Mouse (Mus musculus): ENCODE data around the gene Scn3a. TPM values are rescaled to one million over a fixed set of nuclear protein-coding genes. Genes with fewer than 3 reads are reported as not detected.
A peak's percentile ranks its signal among the peaks of the same experiment; 100 is the strongest.

Gene Scn3a
- polyA plus RNA-seq, 1 experiment from 2014 or later = 0.73 TPM

DNA sequence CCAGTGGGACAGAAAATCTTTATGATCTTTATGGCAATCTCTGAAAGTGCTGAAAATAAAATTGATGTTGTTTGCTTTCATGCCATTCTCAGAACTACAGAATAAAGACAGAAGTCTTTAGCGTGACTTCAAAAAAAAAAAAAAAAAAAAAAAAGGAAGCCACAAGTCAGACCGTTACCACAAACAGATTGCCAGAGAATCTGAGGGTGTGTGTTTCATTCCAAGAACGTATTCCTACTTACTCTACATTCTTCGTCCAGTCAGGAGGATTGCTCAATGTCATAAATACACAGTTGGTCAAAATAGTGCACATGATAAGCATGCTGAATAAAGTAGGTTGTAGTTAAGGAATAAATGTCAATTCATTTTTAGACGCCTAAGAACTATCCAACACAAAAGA, 38.3 kb downstream of the Scn3a start:
- no peaks in the 10 kb centered on the region for H3K4me1 ChIP-seq (ENCODE audit: insufficient read depth, low read depth, low read length)
- H3K27me3 ChIP-seq (replicated peaks; ENCODE audit: insufficient read depth, low read length) = no peaks in the 10 kb centered on the region
- H3K9ac ChIP-seq (replicated peaks; ENCODE audit: low read depth) = no peak overlapping the region
- no peak overlapping the region for H3K4me3 ChIP-seq (ENCODE audit: low read depth, low read length)
- ATAC-seq (no peak), DNase-seq (ENCODE audit: low spot score) (peak; percentile 50)
- WGBS = 34% methylated on average over 5 of the region's 5 CpGs
- no peak overlapping the region for H3K27ac ChIP-seq (ENCODE audit: low read length)
- H3K9me3 ChIP-seq (ENCODE audit: low read length) = no peaks in the 10 kb centered on the region
- no peaks in the 10 kb centered on the region for H3K36me3 ChIP-seq (ENCODE audit: insufficient read depth, low read length)
- no peak overlapping the region for H3K4me2 ChIP-seq (replicated peaks; ENCODE audit: low read depth, low read length)
- no peak for TF ChIP-seq CTCF (IDR thresholded peaks at IDR 0.05)

DNA sequence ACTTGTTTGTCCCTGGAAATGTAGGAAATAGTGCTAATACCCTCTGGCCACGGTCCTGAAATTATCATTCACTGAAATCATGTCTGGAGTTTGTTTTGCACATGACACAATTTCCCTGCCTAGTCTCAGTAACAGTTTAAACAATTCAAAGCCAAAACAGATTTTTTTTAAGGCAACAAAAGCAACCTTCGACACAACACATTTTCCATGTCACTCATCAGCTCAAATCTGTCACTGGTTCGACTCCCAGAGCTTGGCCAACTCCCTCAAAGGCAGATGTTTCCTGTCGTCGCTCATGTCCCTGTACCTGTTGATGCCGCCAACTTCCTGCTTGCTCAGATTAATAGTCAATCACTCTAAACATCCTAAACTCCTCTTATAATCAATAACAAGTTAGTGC, 50.7 kb downstream of the Scn3a start:
- no peak for TF ChIP-seq CTCF (IDR thresholded peaks at IDR 0.05)
- 0 out of 2 replicates have a peak, but pooled peaks have one; percentile 24 for TF ChIP-seq EP300 (IDR thresholded peaks at IDR 0.05)
- WGBS = 25% methylated on average over 6 of the region's 6 CpGs
- H3K27me3 ChIP-seq (replicated peaks; ENCODE audit: insufficient read depth, low read length) = no peaks in the 10 kb centered on the region
- no peak overlapping the region for H3K27ac ChIP-seq (ENCODE audit: low read length)
- no peak overlapping the region for H3K9ac ChIP-seq (replicated peaks; ENCODE audit: low read depth)
- no peaks in the 10 kb centered on the region for H3K4me1 ChIP-seq (ENCODE audit: insufficient read depth, low read depth, low read length)
- DNase-seq (ENCODE audit: low spot score) (peak; percentile 53), ATAC-seq (0 out of 2 replicates have a peak, but pooled peaks have one; percentile 14)
- H3K4me2 ChIP-seq (replicated peaks; ENCODE audit: low read depth, low read length) = no peak overlapping the region
- H3K36me3 ChIP-seq (ENCODE audit: insufficient read depth, low read length) = no peaks in the 10 kb centered on the region
- H3K9me3 ChIP-seq (ENCODE audit: low read length) = no peaks in the 10 kb centered on the region
- H3K4me3 ChIP-seq (ENCODE audit: low read depth, low read length) = no peak overlapping the region

DNA sequence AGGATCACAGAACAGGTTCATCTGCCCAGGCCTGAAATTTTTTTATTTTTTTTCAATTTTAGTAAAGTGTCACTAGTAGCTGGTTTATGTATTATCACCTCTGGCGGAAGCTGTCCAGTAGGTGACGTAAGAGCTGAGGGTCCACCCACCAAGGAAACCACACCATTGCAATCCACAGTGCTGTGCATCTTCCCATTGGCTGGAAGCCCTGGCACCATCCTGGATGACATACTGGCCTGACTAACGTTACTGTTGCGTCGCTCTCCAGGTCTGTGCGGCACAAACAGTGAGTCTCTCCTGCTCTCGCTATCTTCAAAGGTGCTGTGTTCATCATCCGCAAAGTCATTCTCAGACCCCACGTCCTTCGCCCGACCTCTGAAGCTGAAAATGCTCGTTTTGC, 59.2 kb downstream of the Scn3a start:
- Histone ChIP-seq H3K9me3 (ENCODE audit: low read length) (no peaks in the 10 kb centered on the region), H3K4me2 (replicated peaks; ENCODE audit: low read depth, low read length) (no peak overlapping the region), H3K36me3 (ENCODE audit: insufficient read depth, low read length) (no peaks in the 10 kb centered on the region), H3K27me3 (replicated peaks; ENCODE audit: insufficient read depth, low read length) (no peaks in the 10 kb centered on the region), H3K4me3 (ENCODE audit: low read depth, low read length) (no peak overlapping the region), H3K4me1 (ENCODE audit: insufficient read depth, low read depth, low read length) (no peaks in the 10 kb centered on the region), H3K9ac (replicated peaks; ENCODE audit: low read depth) (no peak overlapping the region), H3K27ac (ENCODE audit: low read length) (no peak overlapping the region)
- DNase-seq (ENCODE audit: low spot score) (no peak), ATAC-seq (no peak)
- 73% methylated on average over 12 of the region's 12 CpGs for WGBS
- TF ChIP-seq EP300 (IDR thresholded peaks at IDR 0.05) (no peak), CTCF (IDR thresholded peaks at IDR 0.05) (no peak)

DNA sequence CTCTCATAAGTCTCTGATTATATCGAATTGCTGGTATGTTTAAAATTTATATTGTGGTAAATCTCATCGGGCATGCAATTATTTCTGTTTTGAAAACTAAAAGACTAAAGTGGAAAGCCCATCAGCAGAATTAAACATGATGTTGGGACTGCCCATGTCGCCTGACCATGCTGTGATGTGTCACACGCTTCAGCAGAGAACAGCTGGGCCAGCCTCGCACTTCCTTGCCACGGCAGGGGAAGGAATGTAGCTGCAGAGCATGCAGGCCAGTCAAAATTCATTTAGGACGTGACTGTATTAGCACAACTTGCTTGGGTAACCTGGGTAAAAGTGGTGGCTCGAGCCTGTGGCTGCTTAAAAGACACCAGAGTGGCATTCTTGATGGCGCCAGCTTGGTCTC, 77.0 kb downstream of the Scn3a start:
- no peak for DNase-seq (ENCODE audit: low spot score)
- no peak overlapping the region for H3K9ac ChIP-seq (replicated peaks; ENCODE audit: low read depth)

DNA sequence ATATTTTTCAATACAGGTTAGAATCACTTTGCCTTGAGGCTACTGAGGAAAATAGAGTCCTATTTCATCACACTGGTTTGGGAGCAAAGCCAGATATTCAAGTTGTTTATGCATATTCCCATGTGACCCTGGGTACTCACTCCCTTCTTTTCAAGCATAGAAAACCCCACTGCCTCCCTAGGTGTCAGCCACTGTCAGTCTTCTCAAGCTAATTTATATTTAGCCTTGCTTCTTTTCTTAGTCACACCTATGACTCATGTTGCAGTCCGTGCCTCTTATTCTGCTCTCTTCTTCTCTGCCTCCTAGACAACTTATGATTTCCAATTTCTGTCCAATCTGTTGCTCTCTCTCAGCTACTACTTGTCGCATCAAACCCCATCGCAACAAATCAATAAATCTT, 84.0 kb downstream of the Scn3a start:
- Histone ChIP-seq H3K4me1 (ENCODE audit: insufficient read depth, low read depth, low read length) (no peaks in the 10 kb centered on the region), H3K4me3 (ENCODE audit: low read depth, low read length) (no peak overlapping the region), H3K4me2 (replicated peaks; ENCODE audit: low read depth, low read length) (no peak overlapping the region), H3K36me3 (ENCODE audit: insufficient read depth, low read length) (no peaks in the 10 kb centered on the region), H3K27me3 (replicated peaks; ENCODE audit: insufficient read depth, low read length) (no peaks in the 10 kb centered on the region), H3K9ac (replicated peaks; ENCODE audit: low read depth) (no peak overlapping the region), H3K27ac (ENCODE audit: low read length) (no peak overlapping the region), H3K9me3 (ENCODE audit: low read length) (no peaks in the 10 kb centered on the region)
- peak; percentile 16 for DNase-seq (ENCODE audit: low spot score)
- WGBS = 52% methylated on average over 3 of the region's 3 CpGs
- TF ChIP-seq CTCF (IDR thresholded peaks at IDR 0.05) = no peak
- TF ChIP-seq EP300 (IDR thresholded peaks at IDR 0.05) = no peak
- ATAC-seq = peak; percentile 44; the same call in 1 of the 2 replicates

More for the DNA sequence above, 77.0 kb downstream of the Scn3a start:
- ATAC-seq = no peak
- WGBS = 67% methylated on average over 9 of the region's 9 CpGs
- no peak overlapping the region for H3K4me2 ChIP-seq (replicated peaks; ENCODE audit: low read depth, low read length)
- no peaks in the 10 kb centered on the region for H3K9me3 ChIP-seq (ENCODE audit: low read length)
- TF ChIP-seq CTCF (IDR thresholded peaks at IDR 0.05) (no peak), EP300 (IDR thresholded peaks at IDR 0.05) (no peak)
- H3K4me3 ChIP-seq (ENCODE audit: low read depth, low read length) = no peak overlapping the region
- no peaks in the 10 kb centered on the region for H3K4me1 ChIP-seq (ENCODE audit: insufficient read depth, low read depth, low read length)
- H3K27ac ChIP-seq (ENCODE audit: low read length) = no peak overlapping the region
- H3K27me3 ChIP-seq (replicated peaks; ENCODE audit: insufficient read depth, low read length) = no peaks in the 10 kb centered on the region
- H3K36me3 ChIP-seq (ENCODE audit: insufficient read depth, low read length) = no peaks in the 10 kb centered on the region

DNA sequence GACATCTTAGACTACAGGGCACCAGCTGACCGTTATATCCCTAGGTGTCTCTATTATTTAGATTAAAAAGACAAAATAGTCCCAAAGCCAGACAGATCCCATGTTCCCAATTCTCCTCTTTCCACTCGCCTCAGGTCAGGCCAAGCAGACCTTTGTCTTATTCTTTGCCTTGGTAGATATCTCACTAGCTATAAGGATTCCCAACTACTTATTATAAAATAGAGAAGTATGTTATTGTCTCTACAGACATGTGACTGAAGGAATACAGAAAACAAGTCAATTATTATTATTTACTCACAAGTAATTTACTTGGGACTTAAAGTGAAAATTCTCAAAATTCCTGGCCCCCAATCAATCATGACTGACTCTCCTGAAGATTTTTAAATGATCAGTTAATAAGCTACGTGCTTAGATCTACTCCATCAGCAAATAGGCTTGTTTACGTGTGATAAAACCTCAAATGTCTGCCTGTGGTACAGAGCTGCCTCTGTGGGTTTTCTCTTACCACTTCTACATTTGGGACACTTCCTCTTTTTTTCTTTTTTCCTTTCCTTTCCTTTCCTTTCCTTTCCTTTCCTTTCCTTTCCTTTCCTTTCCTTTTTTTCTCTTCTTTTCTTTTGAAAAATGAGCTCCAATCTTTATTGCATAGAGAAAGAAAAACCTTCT, 86.3 kb downstream of the Scn3a start:
- H3K9me3 ChIP-seq (ENCODE audit: low read length) = no peaks in the 10 kb centered on the region
- no peaks in the 10 kb centered on the region for H3K27me3 ChIP-seq (replicated peaks; ENCODE audit: insufficient read depth, low read length)
- no peak overlapping the region for H3K27ac ChIP-seq (ENCODE audit: low read length)
- no peak for ATAC-seq
- no peaks in the 10 kb centered on the region for H3K36me3 ChIP-seq (ENCODE audit: insufficient read depth, low read length)
- H3K4me2 ChIP-seq (replicated peaks; ENCODE audit: low read depth, low read length) = no peak overlapping the region
- no peak for DNase-seq (ENCODE audit: low spot score)
- no peak overlapping the region for H3K9ac ChIP-seq (replicated peaks; ENCODE audit: low read depth)
- no peak for TF ChIP-seq EP300 (IDR thresholded peaks at IDR 0.05)
- no peak for TF ChIP-seq CTCF (IDR thresholded peaks at IDR 0.05)
- H3K4me3 ChIP-seq (ENCODE audit: low read depth, low read length) = no peak overlapping the region
- H3K4me1 ChIP-seq (ENCODE audit: insufficient read depth, low read depth, low read length) = no peaks in the 10 kb centered on the region
- WGBS = 74% methylated on average over 4 of the region's 4 CpGs
